Mouse (Mus musculus): ENCODE data around the gene Rragc. TPM values are rescaled to one million over a fixed set of nuclear protein-coding genes. Genes with fewer than 3 reads are reported as not detected.
A peak's percentile ranks its signal among the peaks of the same experiment; 100 is the strongest.
"Not testable (repeated sequence)": the region's sequence is repeated elsewhere in the genome, so short reads cannot be mapped to it uniquely, and the experiment has no call there.

Rragc gene
- 10 to 100 TPM; 58.9 to 59.2 TPM for total RNA-seq (2021)
- long read RNA-seq, transcript Rragc-201 (7 exons, 2,593 nt) = major isoform, 223 of 240 reads
- long read RNA-seq, partial matches to known transcripts = 4 of 240 reads
- long read RNA-seq, other reads (novel, unspliced or antisense) = 11 of 240 reads

DNA sequence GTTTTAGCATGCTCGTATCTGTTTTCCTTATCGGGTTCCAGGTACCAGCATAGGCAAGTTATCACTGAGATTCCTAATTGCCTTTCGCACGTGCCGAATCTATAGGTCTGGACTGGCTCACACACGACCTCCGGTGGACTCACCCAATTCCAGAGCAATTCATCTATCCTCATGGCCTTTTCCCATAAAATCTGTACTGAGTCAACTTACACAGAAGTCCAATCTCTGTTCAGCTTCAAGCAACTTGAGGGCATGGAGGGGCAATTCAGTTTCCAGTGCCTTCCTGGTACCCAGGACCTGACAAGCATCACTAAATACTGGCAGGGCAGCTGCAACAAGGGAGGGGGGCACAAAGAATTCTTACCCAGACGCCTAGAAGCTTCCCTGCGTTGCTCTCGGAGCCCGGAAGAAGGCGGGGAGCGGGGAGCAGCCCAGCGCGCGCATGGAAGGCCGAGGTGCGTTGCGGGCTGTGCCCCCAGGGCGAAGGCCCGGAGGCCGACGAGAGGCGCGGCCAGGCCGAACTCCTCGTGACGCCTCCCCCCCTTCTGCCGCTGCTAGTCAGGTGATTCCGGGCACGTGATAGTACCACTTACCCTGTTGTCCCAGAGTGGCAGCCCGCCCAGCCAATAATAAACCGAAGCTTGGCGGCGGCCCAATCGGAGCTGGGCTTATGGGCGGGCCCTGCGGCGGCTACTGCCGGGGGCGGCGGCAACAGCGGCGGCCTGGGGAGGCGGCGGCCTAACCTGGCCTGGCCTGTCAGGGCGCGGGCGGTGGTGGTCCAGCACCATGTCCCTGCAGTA lies at the start of gene Rragc:
Gene Rragc (plus strand): TSS at position 699 of the 800 bp plus-strand sequence.
- DNase-seq (ENCODE audit: low spot score in 2 of 2) = peak; percentile 100

DNA sequence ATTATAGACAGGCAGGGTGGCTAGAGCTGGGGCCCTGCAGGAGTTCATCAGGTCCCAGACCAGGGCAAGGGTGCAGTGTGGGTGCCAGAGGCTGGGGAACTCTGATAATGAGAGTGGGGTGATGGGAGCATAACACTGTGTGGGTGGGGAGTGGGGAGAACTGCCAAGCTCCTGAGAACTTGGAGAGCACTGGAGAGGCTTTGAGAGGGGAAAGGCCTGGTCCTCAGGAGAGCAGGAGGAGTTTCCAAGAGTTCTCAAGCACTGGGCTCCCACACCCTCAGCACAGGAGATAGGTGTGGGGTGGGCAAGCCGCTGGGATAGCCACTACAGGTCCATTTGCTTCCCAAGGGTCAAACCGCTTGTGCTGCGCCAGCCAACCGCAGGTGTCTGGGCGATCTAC lies 23.5 kb upstream of the Rragc start:
- DNase-seq (ENCODE audit: low spot score in 2 of 2) = no peak

DNA sequence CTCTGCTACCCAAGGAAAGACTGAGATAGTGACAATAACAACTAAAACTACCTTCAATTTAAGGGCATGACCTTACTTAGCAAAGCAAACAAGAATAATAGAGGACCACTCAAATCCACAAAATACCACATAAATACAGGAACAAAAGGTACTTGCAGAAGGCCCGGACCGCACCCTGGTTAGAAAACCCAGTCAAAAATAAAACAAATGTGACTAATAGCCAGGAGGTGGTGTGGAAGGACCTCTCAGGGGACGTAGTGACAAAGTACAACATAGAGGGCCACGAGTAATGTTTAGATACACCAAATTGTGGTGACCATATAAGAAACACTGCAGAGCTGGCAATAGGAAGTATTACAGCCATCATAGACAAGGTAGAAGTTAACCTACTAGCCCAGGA lies 23.0 kb upstream of the Rragc start:
- DNase-seq (ENCODE audit: low spot score in 2 of 2) = no peak

GRCm38 (mm10) chr4:123898696-123899095 lies 18.6 kb upstream of the Rragc start:
- DNase-seq (ENCODE audit: low spot score in 2 of 2) = peak in 1 of 2 experiments; percentile 34

DNA sequence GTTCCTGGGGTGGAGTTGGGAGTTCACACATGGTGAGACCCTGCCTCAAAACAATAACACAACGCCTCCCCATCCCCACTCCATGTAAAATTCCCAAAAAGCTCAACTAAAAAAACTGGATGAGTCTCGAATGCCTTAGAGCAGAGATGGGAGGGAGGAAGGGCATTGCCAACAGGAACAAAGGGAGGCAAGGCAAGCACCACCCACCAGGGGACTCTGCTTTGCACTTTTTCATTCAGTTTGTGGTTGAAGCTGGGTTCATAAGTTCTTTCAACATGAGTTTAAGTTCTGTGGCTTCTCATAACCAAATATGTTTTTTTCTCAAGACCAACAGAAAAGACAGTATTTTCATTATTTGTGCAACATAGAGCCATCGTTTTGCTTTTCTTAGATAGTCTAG lies 13.8 kb upstream of the Rragc start:
- DNase-seq (ENCODE audit: low spot score in 2 of 2) = no peak

- DNase-seq (ENCODE audit: low spot score in 2 of 2) = peak; percentile 98 to 99
Measured at GRCm38 (mm10) chr4:123904333-123905125, 12.7 kb upstream of the Rragc start, which contains the start of gene Mycbp. Gene Mycbp, plus strand, starts transcription at chr4:123904832.

DNA sequence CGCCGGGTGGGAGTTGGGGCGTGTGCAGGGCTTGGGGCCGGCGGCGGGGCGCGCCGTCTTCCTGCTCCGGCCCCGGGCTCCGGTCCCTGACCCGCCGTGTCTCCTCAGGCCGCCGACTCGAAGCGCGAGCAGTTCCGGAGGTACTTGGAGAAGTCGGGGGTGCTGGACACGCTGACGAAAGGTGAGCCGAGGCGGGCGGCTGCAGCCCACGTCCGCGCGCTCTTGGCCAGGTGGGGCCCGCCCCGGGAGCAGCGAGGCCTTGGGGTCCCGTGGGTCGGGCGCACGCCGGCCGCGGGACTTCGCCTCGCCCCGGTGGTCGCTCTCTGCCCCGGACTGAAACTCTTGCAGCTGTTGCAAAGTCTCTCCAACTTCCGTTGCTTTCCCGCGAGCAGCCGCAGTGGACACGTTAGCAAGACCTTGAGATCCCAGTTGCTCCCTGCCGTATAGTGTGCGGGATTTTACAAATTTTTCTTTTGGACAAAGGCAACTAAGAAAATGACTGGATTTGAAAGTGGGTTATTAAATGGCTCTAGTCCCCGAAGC lies 12.0 kb upstream of the Rragc start:
- no peak for DNase-seq (ENCODE audit: low spot score in 2 of 2)

- no peak for DNase-seq (ENCODE audit: low spot score in 2 of 2)
Measured at GRCm38 (mm10) chr4:123911503-123911902, 5.7 kb upstream of the Rragc start.

GRCm38 (mm10) chr4:123912431-123912830 lies 4.8 kb upstream of the Rragc start:
- DNase-seq (ENCODE audit: low spot score in 2 of 2) = no peak

DNA sequence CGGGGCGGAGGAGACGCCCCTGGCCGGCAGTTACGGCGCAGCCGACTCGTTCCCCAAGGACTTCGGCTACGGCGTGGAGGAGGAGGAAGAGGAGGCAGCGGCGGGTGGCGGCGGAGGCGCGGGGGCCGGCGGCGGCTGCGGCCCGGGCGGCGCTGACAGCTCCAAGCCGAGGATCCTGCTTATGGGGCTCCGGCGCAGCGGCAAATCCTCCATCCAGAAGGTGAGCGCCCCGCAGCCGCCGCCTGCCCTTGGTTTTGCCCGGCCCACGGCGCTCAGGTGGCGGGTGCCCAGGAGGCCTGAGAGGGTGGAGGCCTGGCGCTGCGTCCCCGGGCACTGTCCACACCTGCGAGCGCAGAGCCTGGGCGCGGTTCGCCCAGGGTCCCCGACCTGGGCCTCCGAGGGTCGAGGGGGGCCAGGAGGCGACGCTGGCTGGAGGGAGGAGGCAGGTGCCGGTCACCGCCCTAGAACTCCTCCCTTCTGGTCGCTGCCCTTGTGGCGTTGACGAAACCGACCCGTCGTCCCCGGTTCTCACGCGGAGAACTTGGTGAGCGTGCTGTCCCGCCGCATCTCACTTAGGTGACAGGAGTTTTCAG lies 398 bp downstream of the Rragc start, which contains the start of gene 4930535I16Rik:
Gene 4930535I16Rik (minus strand): TSS at position 475 of the 593 bp plus-strand sequence.
- DNase-seq (ENCODE audit: low spot score in 2 of 2) = no peak

DNA sequence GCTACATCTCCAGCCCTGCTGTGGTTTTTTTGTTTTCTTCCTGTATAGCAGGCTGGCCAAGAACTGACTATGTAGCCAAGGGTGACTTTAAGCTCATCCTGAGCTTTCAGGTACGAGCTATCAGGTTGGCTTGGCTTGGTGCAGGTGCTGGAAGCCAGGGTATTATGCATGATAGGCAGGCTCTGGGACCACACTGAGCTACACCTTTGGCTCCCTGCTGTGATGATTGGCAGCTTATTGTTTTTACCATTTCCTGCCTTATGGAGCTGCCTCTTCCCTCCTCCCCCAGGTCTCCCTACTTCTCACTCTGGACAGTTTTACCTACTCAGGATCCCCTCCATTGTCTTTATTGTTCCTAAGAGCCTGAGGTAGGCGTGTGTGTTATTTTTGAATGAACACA lies 1.6 kb downstream of the Rragc start:
- DNase-seq (ENCODE audit: low spot score in 2 of 2) = no peak

GRCm38 (mm10) chr4:123921055-123921565 lies 3.9 kb downstream of the Rragc start:
- no peak for DNase-seq (ENCODE audit: low spot score in 2 of 2)

GRCm38 (mm10) chr4:123927961-123928360 lies 10.7 kb downstream of the Rragc start:
- DNase-seq (ENCODE audit: low spot score in 2 of 2) = no peak

- no peak for DNase-seq (ENCODE audit: low spot score in 2 of 2)
Measured at GRCm38 (mm10) chr4:123929994-123930393, 12.7 kb downstream of the Rragc start.

DNA sequence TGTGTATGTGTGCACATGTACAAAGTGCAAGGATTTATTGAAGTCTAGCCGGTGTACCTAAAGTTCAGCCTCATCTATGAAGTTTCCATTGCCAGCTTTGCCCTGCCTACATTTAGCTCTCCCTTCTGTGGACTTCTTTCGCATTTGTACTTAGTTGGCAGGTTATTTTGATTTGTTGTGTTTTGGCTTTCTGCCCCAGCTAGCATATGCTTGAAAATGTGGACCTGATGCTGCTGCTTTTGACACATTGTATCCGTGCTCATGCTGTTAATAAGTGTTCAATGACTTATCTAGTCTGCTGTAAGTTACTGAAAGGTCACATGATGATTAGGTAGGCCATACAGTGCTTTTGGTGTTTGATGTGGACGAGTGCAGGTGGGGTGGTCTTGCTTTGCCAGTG lies 17.1 kb downstream of the Rragc start:
- DNase-seq (ENCODE audit: low spot score in 2 of 2) = peak; percentile 60 to 83

- DNase-seq (ENCODE audit: low spot score in 2 of 2) = no peak
Measured at GRCm38 (mm10) chr4:123936059-123936458, 18.8 kb downstream of the Rragc start.

DNA sequence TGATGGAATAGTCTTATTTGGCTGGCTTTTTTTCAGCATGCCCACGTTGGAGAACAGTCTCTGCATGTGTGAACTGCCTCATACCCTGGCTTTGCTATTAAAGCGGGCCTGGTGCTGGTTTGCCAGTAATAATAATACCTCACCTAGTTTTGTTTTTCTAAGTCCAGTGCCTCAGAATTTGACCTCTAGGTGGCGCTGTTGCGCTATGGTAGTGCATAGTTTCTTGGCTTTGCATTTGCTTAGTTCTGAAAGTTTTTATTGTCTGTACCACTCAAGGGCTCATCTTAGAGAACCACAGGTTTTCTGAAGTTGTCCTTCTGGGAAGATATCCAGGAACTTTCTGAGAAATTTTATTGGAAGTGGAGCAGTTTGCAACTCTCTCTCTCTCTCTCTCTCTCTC lies 22.6 kb downstream of the Rragc start:
- DNase-seq (ENCODE audit: low spot score in 2 of 2) = peak; percentile 70 to 89

DNA sequence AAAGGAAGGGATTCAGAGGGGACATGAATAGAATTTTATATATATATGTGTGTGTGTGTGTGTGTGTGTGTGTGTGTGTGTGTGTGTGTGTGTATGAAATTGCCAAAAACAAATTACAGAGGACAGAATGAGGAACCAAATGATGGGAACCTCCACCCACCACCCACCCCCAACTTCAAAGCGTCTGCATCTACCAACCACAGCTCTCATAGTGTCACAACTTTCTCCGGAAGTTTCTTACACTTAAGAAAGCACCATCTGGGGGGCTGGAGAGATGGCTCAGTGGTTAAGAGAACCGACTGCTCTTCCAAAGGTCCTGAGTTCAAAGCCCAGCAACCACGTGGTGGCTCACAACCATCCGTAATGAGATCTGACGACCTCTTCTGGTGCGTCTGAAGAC lies 23.6 kb downstream of the Rragc start:
- not testable (repeated sequence) for DNase-seq (ENCODE audit: low spot score in 2 of 2)

DNA sequence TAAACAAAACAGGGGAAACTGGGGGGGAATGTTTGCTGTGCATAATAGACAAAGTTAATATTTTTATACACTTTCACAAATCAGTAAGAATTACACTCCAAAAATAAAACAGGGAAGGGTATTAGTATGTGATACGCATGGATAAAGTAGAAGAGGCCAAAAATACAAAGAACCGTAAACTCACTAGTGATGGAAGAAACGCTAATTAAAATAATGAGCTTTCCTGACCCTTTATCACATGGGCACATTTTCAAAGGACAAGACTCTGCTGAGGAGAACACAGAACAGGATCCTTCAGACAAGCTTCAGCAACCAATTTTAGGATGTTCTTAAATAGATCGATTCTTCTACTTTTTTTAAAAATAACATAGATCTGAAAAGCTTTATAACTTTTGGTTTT lies 29.5 kb downstream of the Rragc start:
- no peak for DNase-seq (ENCODE audit: low spot score in 2 of 2)

GRCm38 (mm10) chr4:123947149-123947548 lies 29.9 kb downstream of the Rragc start:
- no peak for DNase-seq (ENCODE audit: low spot score in 2 of 2)

GRCm38 (mm10) chr4:123948901-123949300 lies 31.7 kb downstream of the Rragc start:
- DNase-seq (ENCODE audit: low spot score in 2 of 2) = no peak
